In the genomic region with DNA sequence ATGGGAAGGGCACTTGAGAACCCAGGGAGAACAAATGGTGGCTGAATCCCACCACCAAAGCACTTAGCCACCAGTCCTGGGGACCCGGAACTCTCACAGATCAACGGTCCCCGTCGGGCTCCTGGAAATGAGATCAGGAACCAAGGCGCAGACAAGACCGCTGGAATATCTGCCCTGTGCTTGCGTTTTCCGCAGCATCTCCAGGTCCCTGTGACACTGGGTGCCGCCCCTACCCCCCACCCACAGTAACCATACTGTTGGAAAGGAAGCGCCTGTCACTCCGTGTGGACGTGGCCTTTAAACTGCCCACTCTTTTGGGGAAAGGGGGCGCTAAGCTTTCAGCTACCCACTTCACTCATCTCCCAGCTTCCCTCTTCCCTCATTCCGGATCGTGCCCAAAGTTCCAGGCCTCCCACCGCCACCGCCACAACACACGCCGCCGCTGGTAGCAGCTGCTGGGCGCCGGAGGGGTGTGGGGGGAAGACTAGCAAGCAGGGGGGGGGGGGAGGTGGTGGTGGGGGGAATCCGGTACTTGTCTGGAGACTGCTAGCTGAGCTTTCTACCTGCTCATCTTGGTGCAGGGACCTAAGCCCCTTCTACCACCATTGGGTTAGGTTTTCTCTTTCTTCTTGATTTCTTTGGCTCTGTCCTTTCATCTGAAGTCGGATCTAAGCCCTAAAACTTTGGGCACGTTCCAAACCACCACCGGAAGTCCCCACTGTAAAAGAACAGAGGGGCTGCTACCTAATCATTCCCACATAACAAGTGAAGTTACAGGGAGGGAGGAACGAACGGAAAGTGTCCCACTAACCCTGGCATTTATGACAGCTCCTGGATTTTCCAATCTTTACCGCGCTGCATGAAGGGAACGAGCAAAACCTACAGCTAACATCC, we compare ENCODE assay signal across 8 mouse cellular contexts. TPM values are rescaled to one million over a fixed set of nuclear protein-coding genes. Genes with fewer than 3 reads are reported as not detected.
DNase-seq lines count a peak whose midpoint lies in the region; ATAC-seq and TF ChIP-seq lines count a peak whose summit lies in the region.

No protein-coding gene starts in this region.

- peak overlapping the region; percentile 74 for H3K4me3 ChIP-seq in gastrocnemius, adult 2 months
- peak overlapping the region; percentile 77 for H3K4me3 ChIP-seq in forebrain, postnatal 0 days (ENCODE audit: low read depth, low read length)
- peak overlapping the region; percentile 75 for H3K4me3 ChIP-seq in neural tube, embryonic 13.5 days

- WGBS in forebrain, postnatal 0 days = 5% methylated on average over 31 of the region's 31 CpGs
- 3% methylated on average over 31 of the region's 31 CpGs for WGBS in neural tube, embryonic 13.5 days

- H3K36me3 ChIP-seq in forebrain, postnatal 0 days (ENCODE audit: insufficient read depth) = no peaks in the 10 kb centered on the region
- no peaks in the 10 kb centered on the region for H3K36me3 ChIP-seq in neural tube, embryonic 13.5 days

- ATAC-seq in forebrain, postnatal 0 days = no peak
- ATAC-seq in neural tube, embryonic 13.5 days (ENCODE audit: low read depth) = no peak

- no peaks in the 10 kb centered on the region for H3K9me3 ChIP-seq in forebrain, postnatal 0 days (ENCODE audit: low read length)
- no peaks in the 10 kb centered on the region for H3K9me3 ChIP-seq in neural tube, embryonic 13.5 days

- peak overlapping the region; percentile 85 for H3K4me2 ChIP-seq in forebrain, postnatal 0 days (ENCODE audit: low read depth)
- peak overlapping the region; percentile 83 for H3K4me2 ChIP-seq in neural tube, embryonic 13.5 days

- H3K27ac ChIP-seq in gastrocnemius, adult 2 months = peak overlapping the region; percentile 16; the same call in 1 of the 2 replicates
- H3K27ac ChIP-seq in forebrain, postnatal 0 days (ENCODE audit: low read depth, low read length) = peak overlapping the region; percentile 88; the same call in 1 of the 2 replicates
- peak overlapping the region; percentile 72 for H3K27ac ChIP-seq in neural tube, embryonic 13.5 days (replicated peaks)

- no peaks in the 10 kb centered on the region for H3K4me1 ChIP-seq in forebrain, postnatal 0 days (ENCODE audit: insufficient read depth)
- peaks cover 34% of the 10 kb centered on the region for H3K4me1 ChIP-seq in neural tube, embryonic 13.5 days (replicated peaks)

- TF ChIP-seq CTCF in gastrocnemius, adult 2 months (IDR thresholded peaks at IDR 0.05) = no peak
- peak; percentile 37; the same call in 1 of the 2 replicates for TF ChIP-seq CTCF in forebrain, postnatal 0 days (IDR thresholded peaks at IDR 0.05; ENCODE audit: low read depth)

- intact Hi-C loops in gastrocnemius, adult 2 months (cut with DNase I) = no loop called here
- intact Hi-C loops in left cerebral cortex, postnatal 36 days (cut with DNase I) = loop anchor here (2.0 to 10.0 kb wide), 5 partner anchors 102 to 1842 kb away; no protein-coding TSS in a partner anchor

- peak overlapping the region; percentile 19 for H3K9ac ChIP-seq in forebrain, postnatal 0 days
- peak overlapping the region; percentile 95 for H3K9ac ChIP-seq in neural tube, embryonic 13.5 days

- no peak for DNase-seq in gastrocnemius, adult 2 months
- no peak for DNase-seq in gastrocnemius, adult 18-20 months (ENCODE audit: low spot score)
- DNase-seq in Muller cell, postnatal 12 days (ENCODE audit: inconsistent ontology term) = peak; percentile 65
- DNase-seq in forebrain, postnatal 0 days = no peak
- peak; percentile 37 to 42 for DNase-seq in left cerebral cortex, postnatal 36 days (ENCODE audit: low spot score in 2 of 2)
- DNase-seq in layer of hippocampus, adult 9-10 months (ENCODE audit: low spot score) = no peak
- DNase-seq in B cell, adult 2 months = no peak

- no peaks in the 10 kb centered on the region for H3K27me3 ChIP-seq in forebrain, postnatal 0 days (ENCODE audit: insufficient read depth, low read length)
- peaks cover 9% of the 10 kb centered on the region; the same call in 1 of the 2 replicates for H3K27me3 ChIP-seq in neural tube, embryonic 13.5 days

RNA-seq across cellular contexts. Expression of a gene that starts 1.3 kb away (rescaled TPM):
- total RNA-seq in gastrocnemius, adult 2 months (2021) = 1 to 10 TPM in 1 of 2 experiments, under 1 TPM in 1; 0.99 to 2.5 TPM
- total RNA-seq in gastrocnemius, adult 18-20 months (2021) = 1 to 10 TPM in 1 of 2 experiments, under 1 TPM in 1; 0.34 to 1.2 TPM
- total RNA-seq in forebrain, postnatal 0 days (2014; rRNA removed) = 62.4 and 69.0 TPM in 2 replicates
- polyA plus RNA-seq in forebrain, postnatal 0 days (2015; fragmentation: Nextera tagmentation; extraction: Ambion mirVana) = 18.1 and 25.8 TPM in 2 replicates
- 10 to 100 TPM; 50.4 to 68.3 TPM for total RNA-seq in left cerebral cortex, postnatal 36 days (2021)
- polyA plus RNA-seq in neural tube, embryonic 13.5 days (2015; fragmentation: Nextera tagmentation; extraction: Ambion mirVana) = 59.5 and 72.2 TPM in 2 replicates

Comparison
In these comparisons a context has a peak if more than half of its experiments do, and no peak if none do; other contexts are left out.
1. DNase-seq: peak in Muller cell, postnatal 12 days (single experiment) and left cerebral cortex, postnatal 36 days (2 of 2); none in gastrocnemius, adult 2 months (single experiment), gastrocnemius, adult 18-20 months (single experiment), forebrain, postnatal 0 days (single experiment), layer of hippocampus, adult 9-10 months (single experiment) and B cell, adult 2 months (0 of 2).
2. H3K27ac ChIP-seq: peak in every context shown above with its lines; median percentile 88 in forebrain, postnatal 0 days; 72 in neural tube, embryonic 13.5 days; 16 in gastrocnemius, adult 2 months.
3. RNA of a gene that starts 1.3 kb away (total RNA-seq): 62.4 to 69.0 TPM in forebrain, postnatal 0 days and 50.4 to 68.3 TPM in left cerebral cortex, postnatal 36 days; 0.99 to 2.5 TPM in gastrocnemius, adult 2 months and 0.34 to 1.2 TPM in gastrocnemius, adult 18-20 months; every median in the first group is over 10 times any median in the second.
4. Peak in every context shown above with its lines, with median percentiles within 50 percentile points of each other: H3K4me3 ChIP-seq.